Mouse (Mus musculus) forebrain, embryonic 14.5 days (tissue): ENCODE data around the gene Srrm2. TPM values are rescaled to one million over a fixed set of nuclear protein-coding genes. Genes with fewer than 3 reads are reported as not detected.
"Not testable (repeated sequence)": the region's sequence is repeated elsewhere in the genome, so short reads cannot be mapped to it uniquely, and the experiment has no call there.

Source experiments
- ATAC-seq: fragments of 200-750 bp; cut with Nextera tagmentation; 2 replicates; pipeline ENCODE4 v1.8.0; 2017; ENCODE audit warnings: mild to moderate bottlenecking, moderate library complexity
- DNase-seq: peaks from one replicate; pipeline ENCODE4 v3.0.0-alpha.2; 2015; ENCODE audit warnings: low spot score
- H3K27ac ChIP-seq: fragments of 300-500 bp; sonication (generic); 2 replicates; pipeline ENCODE4 v1.5.1; 2014; ENCODE audit warnings: low read depth, mild to moderate bottlenecking, control low read depth, low read length, moderate library complexity
- H3K27me3 ChIP-seq: fragments of 300-500 bp; sonication (generic); replicated peaks from 2 replicates; pipeline ENCODE4 v1.6.1; 2014; ENCODE audit warnings: low read length, control low read depth, mixed read lengths; ENCODE audit not compliant: control insufficient read depth, insufficient read depth
- H3K36me3 ChIP-seq: fragments of 300-500 bp; sonication (generic); 2 replicates; pipeline ENCODE4 v1.6.1; 2014; ENCODE audit warnings: low read length, control low read depth; ENCODE audit not compliant: control insufficient read depth, insufficient read depth
- H3K4me1 ChIP-seq: fragments of 300-500 bp; sonication (generic); 2 replicates; pipeline ENCODE4 v1.6.1; 2014; ENCODE audit warnings: antibody characterized with exemption, low read length, control low read depth; ENCODE audit not compliant: control insufficient read depth, insufficient read depth
- H3K4me2 ChIP-seq: fragments of 300-500 bp; sonication (generic); 2 replicates; pipeline ENCODE4 v1.6.1; 2014; ENCODE audit warnings: mild to moderate bottlenecking, control low read depth, low read length
- H3K4me3 ChIP-seq: fragments of 300-500 bp; sonication (generic); 2 replicates; pipeline ENCODE4 v1.5.1; 2014; ENCODE audit warnings: low read depth, low read length, control low read depth
- H3K9ac ChIP-seq: fragments of 300-500 bp; sonication (generic); 2 replicates; pipeline ENCODE4 v1.6.1; 2014; ENCODE audit warnings: mild to moderate bottlenecking, low read length, control low read depth, moderate library complexity
- H3K9me3 ChIP-seq: fragments of 300-500 bp; sonication (generic); replicated peaks from 2 replicates; pipeline ENCODE4 v1.6.1; 2016; ENCODE audit warnings: low read length, control low read depth, mixed read lengths; ENCODE audit not compliant: control insufficient read depth
- WGBS: fragments of 180-500 bp; shearing (Covaris S2); extraction: QIAGEN DNeasy Blood & Tissue Kit; methylation state at CpG from one replicate; pipeline ENCODE4 v1.1.7; 2014; 5-methylcytosine and 5-hydroxymethylcytosine counted together
- polyA plus RNA-seq: library from polyadenylated mRNA; unstranded; fragments of >200 nt; fragmentation: Nextera tagmentation; extraction: Ambion mirVana; gene quantifications from 2 replicates; pipeline ENCODE4 v1.2.1, GENCODE M21; 2014

Gene Srrm2
- polyA plus RNA-seq, 1 experiment from 2014 or later = 226 TPM

DNA sequence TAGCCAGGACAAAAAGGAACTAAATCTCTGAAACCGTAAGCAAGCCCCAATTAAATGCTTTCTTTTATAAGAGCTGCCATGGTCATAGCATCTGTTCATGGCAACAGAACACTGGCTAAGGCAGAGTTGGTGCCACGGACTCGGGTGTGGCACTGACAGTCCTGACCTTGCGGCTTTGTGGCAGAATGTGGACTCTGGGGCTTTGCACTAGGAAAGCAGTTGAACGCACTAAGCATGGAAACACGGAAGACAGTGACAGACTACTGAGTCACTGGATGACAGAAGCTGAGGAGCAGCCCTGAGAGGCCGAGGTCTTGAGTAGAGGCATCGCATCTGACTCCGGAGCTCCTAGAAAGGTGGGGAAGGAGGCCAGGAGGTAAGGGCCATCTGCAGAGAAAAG lies 32.8 kb upstream of the Srrm2 start:
- no peak for ATAC-seq
- no peak for DNase-seq
- Histone ChIP-seq H3K9me3 (no peaks in the 10 kb centered on the region), H3K27me3 (no peaks in the 10 kb centered on the region), H3K36me3 (peaks cover 93% of the 10 kb centered on the region), H3K27ac (no peak overlapping the region), H3K9ac (no peak overlapping the region), H3K4me1 (no peaks in the 10 kb centered on the region), H3K4me3 (no peak overlapping the region), H3K4me2 (no peak overlapping the region)
- WGBS = 97% methylated on average over 9 of the region's 9 CpGs

DNA sequence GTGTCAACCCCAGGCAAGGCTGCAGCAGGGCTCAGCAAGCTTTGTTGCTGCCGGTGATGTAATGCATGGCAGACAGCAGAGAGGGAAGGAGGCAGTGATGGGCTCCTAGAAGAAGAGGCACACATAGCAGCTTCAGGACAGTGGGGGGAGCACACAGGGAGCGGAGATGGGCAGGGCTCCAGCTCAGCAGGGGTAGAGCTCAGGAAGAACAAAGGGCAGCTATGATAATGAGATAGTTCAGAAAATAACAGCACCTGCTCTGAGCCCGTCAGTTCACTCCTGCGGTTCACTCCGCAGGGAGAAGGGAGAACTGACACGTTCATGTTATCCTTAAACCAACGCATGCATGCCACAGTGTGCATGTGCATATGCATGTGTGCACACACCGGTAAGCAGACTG lies 31.5 kb upstream of the Srrm2 start:
- WGBS = 63% methylated on average over 8 of the region's 8 CpGs
- Histone ChIP-seq H3K36me3 (peaks cover 81% of the 10 kb centered on the region), H3K27me3 (no peaks in the 10 kb centered on the region), H3K4me3 (no peak overlapping the region), H3K9me3 (no peaks in the 10 kb centered on the region), H3K4me1 (no peaks in the 10 kb centered on the region), H3K27ac (no peak overlapping the region), H3K4me2 (no peak overlapping the region), H3K9ac (no peak overlapping the region)
- DNase-seq = no peak
- no peak for ATAC-seq

DNA sequence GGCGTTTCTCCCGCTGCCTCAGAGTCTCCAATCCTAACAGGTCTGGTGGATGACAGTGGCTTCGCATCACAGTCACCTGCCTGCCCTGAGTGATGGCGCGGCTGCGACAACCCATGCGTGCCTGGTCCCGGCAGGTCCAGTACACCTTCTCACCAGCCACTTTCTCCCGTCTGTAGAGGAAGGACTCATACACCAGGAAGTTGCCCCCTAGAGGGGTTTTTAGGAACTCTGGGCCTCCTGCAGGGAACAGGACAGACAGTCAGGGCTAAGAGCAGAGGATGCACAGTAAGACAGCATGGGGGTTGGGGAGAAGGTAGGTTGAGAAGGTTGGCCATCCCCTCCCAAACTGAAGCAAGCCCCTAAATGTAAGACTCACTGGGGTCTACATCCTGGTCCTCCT lies 30.1 kb upstream of the Srrm2 start:
- 94% methylated on average over 9 of the region's 9 CpGs for WGBS
- H3K9ac ChIP-seq = no peak overlapping the region
- DNase-seq (no peak), ATAC-seq (no peak)
- no peaks in the 10 kb centered on the region for H3K4me1 ChIP-seq
- H3K4me2 ChIP-seq = no peak overlapping the region
- H3K27me3 ChIP-seq = no peaks in the 10 kb centered on the region
- no peak overlapping the region for H3K4me3 ChIP-seq
- H3K27ac ChIP-seq = no peak overlapping the region
- no peaks in the 10 kb centered on the region for H3K9me3 ChIP-seq
- H3K36me3 ChIP-seq = peaks cover 71% of the 10 kb centered on the region

DNA sequence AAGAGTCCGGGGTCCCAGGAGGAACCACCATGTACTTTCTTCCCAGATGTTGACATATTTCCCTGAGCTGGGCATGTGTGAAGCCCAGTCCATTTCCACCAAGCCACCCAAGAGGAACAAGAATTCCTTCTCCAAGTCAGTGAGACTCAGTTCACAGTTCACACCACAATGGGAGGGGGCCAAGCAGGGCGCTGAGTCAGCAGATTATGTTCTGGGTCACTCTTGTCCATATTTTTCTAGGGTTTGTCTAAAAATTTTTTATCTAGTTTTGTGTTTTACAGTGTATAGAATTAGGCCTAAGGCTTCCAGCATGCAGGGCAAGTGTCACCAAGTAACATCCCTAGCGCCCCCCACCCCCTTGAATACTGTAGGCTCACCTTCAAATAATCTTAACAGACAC lies 29.2 kb upstream of the Srrm2 start:
- H3K9ac ChIP-seq = no peak overlapping the region
- no peak for DNase-seq

DNA sequence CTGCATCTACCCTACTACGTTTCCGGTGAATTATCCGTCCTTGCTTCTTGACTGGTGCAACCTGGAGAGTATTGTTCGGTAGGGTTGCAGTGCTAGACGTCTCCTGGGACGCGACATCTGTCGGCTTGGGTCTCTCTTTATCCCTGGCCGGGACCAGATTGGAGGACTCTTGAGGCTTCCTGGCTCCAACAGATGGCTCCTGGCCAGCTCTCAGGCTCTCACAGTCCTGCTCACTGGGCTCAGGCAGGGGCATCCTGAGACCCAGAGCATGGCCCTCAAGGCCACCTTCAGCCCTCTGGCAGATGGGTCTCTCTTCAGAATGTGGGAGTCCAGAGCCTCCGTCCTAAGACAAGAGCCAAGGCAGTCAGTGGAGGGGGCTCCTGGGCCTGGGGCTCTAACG lies 27.4 kb upstream of the Srrm2 start:
- Histone ChIP-seq H3K4me1 (no peaks in the 10 kb centered on the region), H3K27me3 (no peaks in the 10 kb centered on the region), H3K4me3 (no peak overlapping the region), H3K4me2 (no peak overlapping the region), H3K36me3 (peaks cover 44% of the 10 kb centered on the region), H3K9ac (peak overlapping the region; percentile 17; the same call in 1 of the 2 replicates), H3K9me3 (no peaks in the 10 kb centered on the region), H3K27ac (no peak overlapping the region)
- DNase-seq (no peak), ATAC-seq (peak; percentile 11; the same call in 1 of the 2 replicates)
- 86% methylated on average over 11 of the region's 11 CpGs for WGBS

More for the DNA sequence above, 29.2 kb upstream of the Srrm2 start:
- H3K9me3 ChIP-seq = no peaks in the 10 kb centered on the region
- H3K4me3 ChIP-seq = no peak overlapping the region
- 95% methylated on average over 3 of the region's 3 CpGs for WGBS
- ATAC-seq = no peak
- H3K4me1 ChIP-seq = no peaks in the 10 kb centered on the region
- H3K4me2 ChIP-seq = no peak overlapping the region
- no peaks in the 10 kb centered on the region for H3K27me3 ChIP-seq
- H3K27ac ChIP-seq = no peak overlapping the region
- H3K36me3 ChIP-seq = peaks cover 62% of the 10 kb centered on the region

DNA sequence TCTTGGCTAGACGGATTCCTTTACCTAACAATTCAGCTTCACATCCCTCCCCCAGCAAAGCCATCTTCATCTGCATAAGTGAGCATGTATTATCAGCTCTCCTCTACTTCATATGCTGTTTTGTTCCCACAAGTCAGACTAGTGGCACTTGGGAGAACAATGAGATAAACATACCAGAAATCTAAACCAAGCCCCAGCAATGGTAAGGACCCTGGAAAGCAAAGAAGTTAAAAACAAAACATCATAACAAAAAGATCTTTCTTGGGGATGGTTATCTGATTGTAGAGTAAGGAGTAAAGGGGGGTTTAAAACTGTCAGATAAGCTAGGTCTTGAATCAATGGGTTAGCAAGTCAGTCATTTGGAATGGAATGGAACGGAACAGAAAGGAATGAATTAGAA lies 19.8 kb upstream of the Srrm2 start:
- no peaks in the 10 kb centered on the region for H3K9me3 ChIP-seq
- H3K4me1 ChIP-seq = peaks cover 11% of the 10 kb centered on the region
- DNase-seq (peak; percentile 25), ATAC-seq (no peak)
- H3K27me3 ChIP-seq = no peaks in the 10 kb centered on the region
- H3K36me3 ChIP-seq = peaks cover 4% of the 10 kb centered on the region
- peak overlapping the region; percentile 97 for H3K9ac ChIP-seq
- peak overlapping the region; percentile 72 for H3K4me2 ChIP-seq
- 13% methylated on average over 2 of the region's 2 CpGs for WGBS
- H3K4me3 ChIP-seq = peak overlapping the region; percentile 89
- peak overlapping the region; percentile 84; the same call in 1 of the 2 replicates for H3K27ac ChIP-seq

DNA sequence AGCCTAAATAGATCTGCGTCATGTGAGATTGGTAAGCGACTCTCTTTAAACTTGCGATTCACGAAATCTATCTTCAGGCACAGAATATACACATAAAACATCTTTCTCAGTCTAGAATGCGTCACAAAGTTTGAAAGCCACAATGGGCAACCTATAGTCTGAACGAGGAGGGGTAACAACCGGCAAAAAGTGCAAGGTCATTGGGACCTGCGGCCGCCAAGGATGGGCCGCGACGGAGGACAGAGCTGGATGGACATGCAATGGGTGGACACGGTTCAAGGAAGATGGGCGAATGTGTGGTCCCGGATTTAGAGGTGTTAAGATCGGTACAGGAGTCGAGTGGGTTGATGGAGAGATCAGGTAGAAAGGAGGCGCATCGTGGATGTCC lies 19.4 kb upstream of the Srrm2 start:
- DNase-seq (peak; percentile 22), ATAC-seq (no peak; the same call in 1 of the 2 replicates)
- peak overlapping the region; percentile 97 for H3K9ac ChIP-seq
- H3K4me1 ChIP-seq = peaks cover 11% of the 10 kb centered on the region
- H3K9me3 ChIP-seq = no peaks in the 10 kb centered on the region
- no peaks in the 10 kb centered on the region for H3K27me3 ChIP-seq
- peaks cover 4% of the 10 kb centered on the region for H3K36me3 ChIP-seq
- H3K4me2 ChIP-seq = peak overlapping the region; percentile 72
- peak overlapping the region; percentile 89 for H3K4me3 ChIP-seq
- H3K27ac ChIP-seq = peak overlapping the region; percentile 84
- under 1% methylated on average over 18 of the region's 19 CpGs for WGBS

DNA sequence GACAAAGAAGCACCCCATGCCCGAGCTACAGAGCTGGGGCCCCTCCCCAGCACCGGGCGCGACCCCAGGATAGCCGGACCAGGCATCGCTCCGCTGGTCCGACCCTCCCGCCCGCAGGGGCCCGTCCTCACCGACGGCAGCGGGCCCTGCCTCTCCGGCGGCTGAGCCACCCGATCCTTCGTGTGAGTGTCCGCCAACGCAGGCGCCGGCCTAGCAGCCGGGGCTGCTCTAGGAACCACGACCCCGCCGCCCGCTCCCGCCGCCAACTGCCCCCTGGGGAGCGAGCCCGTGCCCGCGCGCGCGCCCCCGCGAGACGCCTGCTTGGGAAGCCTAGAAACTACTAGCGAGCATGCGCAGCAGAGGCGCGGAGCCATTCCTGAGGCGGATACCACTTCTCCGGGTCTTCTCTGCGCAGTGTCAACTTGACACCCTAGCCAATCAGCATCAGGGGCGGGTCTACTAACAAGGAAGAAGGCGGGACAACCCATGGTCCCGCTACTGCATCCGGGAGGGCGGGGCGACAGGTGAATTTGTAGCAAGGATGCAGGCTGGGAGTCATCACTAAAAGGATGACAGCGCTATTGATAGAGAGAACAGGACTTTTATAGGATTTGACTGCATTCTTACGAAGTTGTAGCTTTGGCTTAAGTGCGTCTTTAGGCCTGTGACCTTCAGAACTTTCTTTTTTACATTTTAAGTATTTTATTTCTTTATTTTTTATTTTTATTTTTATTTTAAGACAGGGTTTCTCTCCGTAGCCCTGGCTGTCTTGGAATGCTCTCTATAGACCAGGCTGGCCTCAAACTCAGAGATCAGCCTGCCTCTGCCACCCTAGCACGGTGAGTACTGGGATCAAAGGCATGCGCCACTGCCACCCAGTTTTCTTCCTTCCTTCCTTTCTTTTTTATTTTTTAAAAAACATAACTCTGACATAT lies 18.8 kb upstream of the Srrm2 start, which contains the start of gene Flywch1:
Gene Flywch1, minus strand, starts transcription at position 319 of the 935 bp plus-strand sequence.
- H3K4me3 ChIP-seq = peak within 1 kb of the TSS; percentile 89
- ATAC-seq (peak; percentile 98), DNase-seq (peak; percentile 99)
- peaks cover 4% of the 10 kb centered on the region for H3K36me3 ChIP-seq
- 3% methylated on average over 58 of the region's 58 CpGs for WGBS
- no peaks in the 10 kb centered on the region for H3K9me3 ChIP-seq
- peak within 1 kb of the TSS; percentile 72 for H3K4me2 ChIP-seq
- peak within 1 kb of the TSS; percentile 97 for H3K9ac ChIP-seq
- H3K4me1 ChIP-seq = peaks cover 11% of the 10 kb centered on the region
- H3K27me3 ChIP-seq = no peaks in the 10 kb centered on the region
- peak within 1 kb of the TSS; percentile 84 for H3K27ac ChIP-seq

DNA sequence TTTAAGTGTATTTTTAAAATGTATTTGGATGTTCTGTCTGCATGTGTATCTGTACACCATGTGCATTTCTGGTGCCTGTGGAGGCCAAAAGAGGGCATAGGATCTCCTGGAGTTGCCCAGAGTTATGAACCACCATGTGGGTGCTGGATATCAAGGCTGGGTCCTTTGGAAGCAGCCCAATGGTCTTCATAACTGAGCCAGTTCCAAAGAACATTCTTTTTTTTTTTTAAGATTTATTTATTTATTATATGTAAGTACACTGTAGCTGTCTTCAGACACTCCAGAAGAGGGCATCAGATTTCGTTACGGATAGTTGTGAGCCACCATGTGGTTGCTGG lies 18.1 kb upstream of the Srrm2 start:
- H3K36me3 ChIP-seq, ATAC-seq, H3K27me3 ChIP-seq, H3K27ac ChIP-seq, H3K9me3 ChIP-seq, DNase-seq: not testable (repeated sequence)
- peak overlapping the region; percentile 89 for H3K4me3 ChIP-seq
- 78% methylated on average over 2 of the region's 2 CpGs for WGBS
- peak overlapping the region; percentile 41; the same call in 1 of the 2 replicates for H3K9ac ChIP-seq
- H3K4me1 ChIP-seq = peaks cover 11% of the 10 kb centered on the region
- peak overlapping the region; percentile 49 for H3K4me2 ChIP-seq
